Comparison of ENCODE assay signal across 8 mouse cellular contexts in genomic region chr11:103101481-103101865, GRCm38 (mm10). TPM values are rescaled to one million over a fixed set of nuclear protein-coding genes. Genes with fewer than 3 reads are reported as not detected.
DNase-seq lines count a peak whose midpoint lies in the region; ATAC-seq lines count a peak whose summit lies in the region.

Gene Plcd3, minus strand, starts transcription at chr11:103101658.
Gene Acbd4, plus strand, starts transcription at chr11:103101682.

- ATAC-seq in cerebellum, adult (ENCODE audit: insufficient number of reproducible peaks, low FRiP score, low TSS enrichment), result no peak
- ATAC-seq in intestine, embryonic 16.5 days, result peak; percentile 39
- ATAC-seq in limb, embryonic 11.5 days (ENCODE audit: insufficient number of reproducible peaks, low FRiP score, low TSS enrichment, low read depth), result peak; percentile 55; the same call in 1 of the 2 replicates
- ATAC-seq in midbrain, embryonic 11.5 days (ENCODE audit: low FRiP score), result peak; percentile 26; the same call in 1 of the 2 replicates

- H3K4me1 ChIP-seq in intestine, embryonic 16.5 days (ENCODE audit: control insufficient read depth, insufficient read depth, low read length), result peaks cover 46% of the 10 kb centered on the region
- H3K4me1 ChIP-seq in limb, embryonic 11.5 days (ENCODE audit: control insufficient read depth, insufficient read depth, low read length), result peaks cover 16% of the 10 kb centered on the region
- H3K4me1 ChIP-seq in midbrain, embryonic 11.5 days (ENCODE audit: control insufficient read depth, insufficient read depth, low read length), result peaks cover 20% of the 10 kb centered on the region

- H3K4me3 ChIP-seq in intestine, embryonic 16.5 days (ENCODE audit: low read length), result peak within 1 kb of the TSS; percentile 65
- peak within 1 kb of the TSS; percentile 52 for H3K4me3 ChIP-seq in limb, embryonic 11.5 days (ENCODE audit: low read depth, low read length)
- peak within 1 kb of the TSS; percentile 47 for H3K4me3 ChIP-seq in midbrain, embryonic 11.5 days (ENCODE audit: low read depth, low read length)

- peak; percentile 80 for DNase-seq in cerebellum, adult 11 months
- peak; percentile 76 for DNase-seq in embryo, embryonic 9.5 days (ENCODE audit: extremely low spot score)
- DNase-seq in gonadal fat pad, adult 2 months (ENCODE audit: low read depth), result no peak
- peak; percentile 78 for DNase-seq in limb, embryonic 11.5 days (ENCODE audit: low spot score)
- peak; percentile 95 for DNase-seq in midbrain, embryonic 11.5 days (ENCODE audit: low spot score, missing footprints)
- DNase-seq in spleen, adult 12 weeks (ENCODE audit: low spot score), result peak; percentile 65

- peak within 1 kb of the TSS; percentile 42; the same call in 1 of the 2 replicates for H3K27ac ChIP-seq in intestine, embryonic 16.5 days (ENCODE audit: low read length)
- no peak within 1 kb of the TSS for H3K27ac ChIP-seq in limb, embryonic 11.5 days (replicated peaks; ENCODE audit: low read depth, low read length)
- no peak within 1 kb of the TSS for H3K27ac ChIP-seq in midbrain, embryonic 11.5 days (ENCODE audit: low read depth, low read length)

- H3K36me3 ChIP-seq in intestine, embryonic 16.5 days (ENCODE audit: control insufficient read depth, insufficient read depth, low read length), result no peaks in the 10 kb centered on the region
- no peaks in the 10 kb centered on the region for H3K36me3 ChIP-seq in limb, embryonic 11.5 days (ENCODE audit: control insufficient read depth, insufficient read depth, low read length)
- no peaks in the 10 kb centered on the region for H3K36me3 ChIP-seq in midbrain, embryonic 11.5 days (ENCODE audit: control insufficient read depth, insufficient read depth, low read length)

- H3K9me3 ChIP-seq in intestine, embryonic 16.5 days (ENCODE audit: control insufficient read depth, low read length), result no peaks in the 10 kb centered on the region
- H3K9me3 ChIP-seq in limb, embryonic 11.5 days (ENCODE audit: control insufficient read depth, low read length), result no peaks in the 10 kb centered on the region
- no peaks in the 10 kb centered on the region for H3K9me3 ChIP-seq in midbrain, embryonic 11.5 days (ENCODE audit: control insufficient read depth, low read length)

- peak within 1 kb of the TSS; percentile 96 for H3K4me2 ChIP-seq in intestine, embryonic 16.5 days (ENCODE audit: low read depth, low read length)
- H3K4me2 ChIP-seq in limb, embryonic 11.5 days (ENCODE audit: low read depth, severe bottlenecking), result peak within 1 kb of the TSS; percentile 84
- peak within 1 kb of the TSS; percentile 68 for H3K4me2 ChIP-seq in midbrain, embryonic 11.5 days

- peaks cover 10% of the 10 kb centered on the region for H3K27me3 ChIP-seq in intestine, embryonic 16.5 days (replicated peaks; ENCODE audit: control insufficient read depth, insufficient read depth, low read length)
- H3K27me3 ChIP-seq in limb, embryonic 11.5 days (ENCODE audit: control insufficient read depth, insufficient read depth, low read length), result peaks cover 29% of the 10 kb centered on the region
- peaks cover 32% of the 10 kb centered on the region for H3K27me3 ChIP-seq in midbrain, embryonic 11.5 days (ENCODE audit: control insufficient read depth, insufficient read depth, low read length)

- H3K9ac ChIP-seq in intestine, embryonic 16.5 days (ENCODE audit: low read depth, low read length), result peak within 1 kb of the TSS; percentile 77
- peak within 1 kb of the TSS; percentile 55 for H3K9ac ChIP-seq in limb, embryonic 11.5 days (ENCODE audit: low read length)
- H3K9ac ChIP-seq in midbrain, embryonic 11.5 days (ENCODE audit: low read length), result peak within 1 kb of the TSS; percentile 59

- under 1% methylated on average over 34 of the region's 34 CpGs for WGBS in intestine, embryonic 16.5 days
- WGBS in limb, embryonic 11.5 days, result under 1% methylated on average over 34 of the region's 34 CpGs
- under 1% methylated on average over 34 of the region's 34 CpGs for WGBS in midbrain, embryonic 11.5 days

RNA-seq across cellular contexts. Expression of gene Plcd3, which starts in this region (rescaled TPM):
- polyA plus RNA-seq in gonadal fat pad, adult 2 months (2012; rRNA removed), result 25.5 and 30.4 TPM in 2 replicates
- polyA plus RNA-seq in intestine, embryonic 16.5 days (2015; fragmentation: Nextera tagmentation; extraction: Ambion mirVana), result 2.1 and 2.3 TPM in 2 replicates
- polyA plus RNA-seq in limb, embryonic 11.5 days (2014; fragmentation: Nextera tagmentation; extraction: Ambion mirVana), result 1.2 and 1.8 TPM in 2 replicates
- polyA plus RNA-seq in midbrain, embryonic 11.5 days (2014; fragmentation: Nextera tagmentation; extraction: Ambion mirVana), result 0.63 and 0.86 TPM in 2 replicates

RNA-seq across cellular contexts. Expression of gene Acbd4, which starts in this region (rescaled TPM):
- 92.7 and 113 TPM in 2 replicates for polyA plus RNA-seq in gonadal fat pad, adult 2 months (2012; rRNA removed)
- polyA plus RNA-seq in intestine, embryonic 16.5 days (2015; fragmentation: Nextera tagmentation; extraction: Ambion mirVana), result 30.4 and 32.5 TPM in 2 replicates
- polyA plus RNA-seq in limb, embryonic 11.5 days (2014; fragmentation: Nextera tagmentation; extraction: Ambion mirVana), result 4.8 and 5.2 TPM in 2 replicates
- polyA plus RNA-seq in midbrain, embryonic 11.5 days (2014; fragmentation: Nextera tagmentation; extraction: Ambion mirVana), result 8.2 and 10.5 TPM in 2 replicates
